Mouse (Mus musculus): ENCODE results near the gene Npy1r. TPM values are rescaled to one million over a fixed set of nuclear protein-coding genes. Genes with fewer than 3 reads are reported as not detected.

Gene Npy1r
- 5.6 and 7.0 TPM in 2 replicates for polyA plus RNA-seq (2012; rRNA removed)

GRCm38 (mm10) chr8:66696970-66697843, at the start of gene Npy1r:
Npy1r (plus strand) TSS chr8:66697192.
- H3K4me3 ChIP-seq (ENCODE audit: insufficient read depth, low read depth, low read length): peak within 1 kb of the TSS; percentile 46
- TF ChIP-seq CTCF (conservative IDR thresholded peaks at IDR 0.05; ENCODE audit: insufficient read depth, insufficient read length, low read depth, low read length): peak; percentile 45; the same call in 1 of the 2 replicates
- TF ChIP-seq POLR2A (IDR thresholded peaks at IDR 0.05; ENCODE audit: low read depth, low read length): no peak
- no peaks in the 10 kb centered on the region for H3K4me1 ChIP-seq (ENCODE audit: control insufficient read depth, insufficient read depth, low read length)
- H3K36me3 ChIP-seq (ENCODE audit: control insufficient read depth, insufficient read depth, low read length): no peaks in the 10 kb centered on the region
- peak; percentile 58 for DNase-seq
- no peak within 1 kb of the TSS for H3K27ac ChIP-seq (ENCODE audit: insufficient read depth, low read depth, low read length)
- H3K27me3 ChIP-seq (replicated peaks; ENCODE audit: control insufficient read depth, insufficient read depth, low read length): no peaks in the 10 kb centered on the region; the same call in 1 of the 2 replicates
- WGBS: 2% methylated on average over 30 of the region's 30 CpGs

GRCm38 (mm10) chr8:66681261-66681660, 15.7 kb upstream of the Npy1r start:
- Histone ChIP-seq H3K4me3 (ENCODE audit: insufficient read depth, low read depth, low read length) (no peak overlapping the region), H3K4me1 (ENCODE audit: control insufficient read depth, insufficient read depth, low read length) (no peaks in the 10 kb centered on the region), H3K27me3 (replicated peaks; ENCODE audit: control insufficient read depth, insufficient read depth, low read length) (no peaks in the 10 kb centered on the region), H3K36me3 (ENCODE audit: control insufficient read depth, insufficient read depth, low read length) (no peaks in the 10 kb centered on the region), H3K27ac (ENCODE audit: insufficient read depth, low read depth, low read length) (no peak overlapping the region)
- WGBS: 79% methylated on average over 2 of the region's 2 CpGs
- DNase-seq: no peak
- TF ChIP-seq CTCF (conservative IDR thresholded peaks at IDR 0.05; ENCODE audit: insufficient read depth, insufficient read length, low read depth, low read length) (no peak), POLR2A (IDR thresholded peaks at IDR 0.05; ENCODE audit: low read depth, low read length) (no peak)

- no peaks in the 10 kb centered on the region for H3K27me3 ChIP-seq (replicated peaks; ENCODE audit: control insufficient read depth, insufficient read depth, low read length)
- no peak within 1 kb of the TSS for H3K27ac ChIP-seq (ENCODE audit: insufficient read depth, low read depth, low read length)
- H3K4me1 ChIP-seq (ENCODE audit: control insufficient read depth, insufficient read depth, low read length): no peaks in the 10 kb centered on the region
- no peaks in the 10 kb centered on the region for H3K36me3 ChIP-seq (ENCODE audit: control insufficient read depth, insufficient read depth, low read length)
- DNase-seq: no peak
- TF ChIP-seq CTCF (conservative IDR thresholded peaks at IDR 0.05; ENCODE audit: insufficient read depth, insufficient read length, low read depth, low read length): no peak
- no peak for TF ChIP-seq POLR2A (IDR thresholded peaks at IDR 0.05; ENCODE audit: low read depth, low read length)
- WGBS: 2% methylated on average over 43 of the region's 43 CpGs
- peak within 1 kb of the TSS; percentile 12; the same call in 1 of the 2 replicates for H3K4me3 ChIP-seq (ENCODE audit: insufficient read depth, low read depth, low read length)
These were observed 9.3 kb upstream of the Npy1r start, which contains the start of gene Npy5r for GRCm38 (mm10) chr8:66687511-66688329. Npy5r (minus strand) TSS chr8:66688128.

GRCm38 (mm10) chr8:66688395-66688794, 8.6 kb upstream of the Npy1r start:
- H3K4me1 ChIP-seq (ENCODE audit: control insufficient read depth, insufficient read depth, low read length): no peaks in the 10 kb centered on the region
- H3K27ac ChIP-seq (ENCODE audit: insufficient read depth, low read depth, low read length): no peak overlapping the region
- no peak for TF ChIP-seq POLR2A (IDR thresholded peaks at IDR 0.05; ENCODE audit: low read depth, low read length)
- no peak for TF ChIP-seq CTCF (conservative IDR thresholded peaks at IDR 0.05; ENCODE audit: insufficient read depth, insufficient read length, low read depth, low read length)
- H3K4me3 ChIP-seq (ENCODE audit: insufficient read depth, low read depth, low read length): no peak overlapping the region
- H3K27me3 ChIP-seq (replicated peaks; ENCODE audit: control insufficient read depth, insufficient read depth, low read length): no peaks in the 10 kb centered on the region
- H3K36me3 ChIP-seq (ENCODE audit: control insufficient read depth, insufficient read depth, low read length): no peaks in the 10 kb centered on the region
- WGBS: 55% methylated on average over 6 of the region's 6 CpGs
- no peak for DNase-seq

GRCm38 (mm10) chr8:66688799-66689198, 8.2 kb upstream of the Npy1r start:
- Histone ChIP-seq H3K4me3 (ENCODE audit: insufficient read depth, low read depth, low read length) (no peak overlapping the region), H3K27me3 (replicated peaks; ENCODE audit: control insufficient read depth, insufficient read depth, low read length) (no peaks in the 10 kb centered on the region), H3K27ac (ENCODE audit: insufficient read depth, low read depth, low read length) (no peak overlapping the region), H3K36me3 (ENCODE audit: control insufficient read depth, insufficient read depth, low read length) (no peaks in the 10 kb centered on the region), H3K4me1 (ENCODE audit: control insufficient read depth, insufficient read depth, low read length) (no peaks in the 10 kb centered on the region)
- DNase-seq: peak; percentile 45
- TF ChIP-seq POLR2A (IDR thresholded peaks at IDR 0.05; ENCODE audit: low read depth, low read length) (no peak), CTCF (conservative IDR thresholded peaks at IDR 0.05; ENCODE audit: insufficient read depth, insufficient read length, low read depth, low read length) (no peak)
- 35% methylated on average over 4 of the region's 4 CpGs for WGBS

- TF ChIP-seq CTCF (conservative IDR thresholded peaks at IDR 0.05; ENCODE audit: insufficient read depth, insufficient read length, low read depth, low read length) (no peak), POLR2A (IDR thresholded peaks at IDR 0.05; ENCODE audit: low read depth, low read length) (no peak)
- H3K36me3 ChIP-seq (ENCODE audit: control insufficient read depth, insufficient read depth, low read length): no peaks in the 10 kb centered on the region
- H3K27me3 ChIP-seq (replicated peaks; ENCODE audit: control insufficient read depth, insufficient read depth, low read length): no peaks in the 10 kb centered on the region
- H3K4me3 ChIP-seq (ENCODE audit: insufficient read depth, low read depth, low read length): no peak overlapping the region
- no peak overlapping the region for H3K27ac ChIP-seq (ENCODE audit: insufficient read depth, low read depth, low read length)
- DNase-seq: no peak
- no peaks in the 10 kb centered on the region for H3K4me1 ChIP-seq (ENCODE audit: control insufficient read depth, insufficient read depth, low read length)
- 68% methylated on average over 5 of the region's 5 CpGs for whole genome bisulfite sequencing
These were observed 6.6 kb upstream of the Npy1r start for GRCm38 (mm10) chr8:66690402-66690801.
